Mouse (Mus musculus) hindbrain, embryonic 11.5 days (tissue): ENCODE results near the gene Hist1h4c. TPM values are rescaled to one million over a fixed set of nuclear protein-coding genes. Genes with fewer than 3 reads are reported as not detected.

ENCODE experiments used
- ATAC-seq: fragments of 200-750 bp; cut with Nextera tagmentation; 2 replicates; pipeline ENCODE4 v1.8.0; 2017; ENCODE audit warnings: mild to moderate bottlenecking, moderate TSS enrichment, moderate library complexity; ENCODE audit not compliant: low FRiP score
- DNase-seq: peaks from one replicate; pipeline ENCODE4 v3.0.0-alpha.2; 2015; ENCODE audit warnings: low spot score
- H3K27ac ChIP-seq: fragments of 300-500 bp; sonication (generic); 2 replicates; pipeline ENCODE4 v1.5.1; 2014; ENCODE audit warnings: mild to moderate bottlenecking, low read depth, low read length
- H3K27me3 ChIP-seq: fragments of 300-500 bp; sonication (generic); 2 replicates; pipeline ENCODE4 v1.6.1; 2014; ENCODE audit warnings: mild to moderate bottlenecking, low read length, moderate library complexity, mixed read lengths; ENCODE audit not compliant: control insufficient read depth, insufficient read depth
- H3K36me3 ChIP-seq: fragments of 300-500 bp; sonication (generic); 2 replicates; pipeline ENCODE4 v1.6.1; 2014; ENCODE audit warnings: mild to moderate bottlenecking, low read length, moderate library complexity, mixed read lengths; ENCODE audit not compliant: control insufficient read depth, insufficient read depth
- H3K4me1 ChIP-seq: fragments of 300-500 bp; sonication (generic); replicated peaks from 2 replicates; pipeline ENCODE4 v1.6.1; 2014; ENCODE audit warnings: low read length, mixed read lengths; ENCODE audit not compliant: control insufficient read depth, insufficient read depth
- H3K4me2 ChIP-seq: fragments of 300-500 bp; sonication (generic); replicated peaks from 2 replicates; pipeline ENCODE4 v1.6.1; 2014; ENCODE audit warnings: mild to moderate bottlenecking, low read depth, low read length
- H3K4me3 ChIP-seq: fragments of 300-500 bp; sonication (generic); 2 replicates; pipeline ENCODE4 v1.5.1; 2014; ENCODE audit warnings: low read depth, low read length
- H3K9ac ChIP-seq: fragments of 300-500 bp; sonication (generic); 2 replicates; pipeline ENCODE4 v1.6.1; 2014; ENCODE audit warnings: low read depth, low read length
- H3K9me3 ChIP-seq: fragments of 300-500 bp; sonication (generic); 2 replicates; pipeline ENCODE4 v1.6.1; 2016; ENCODE audit warnings: low read length; ENCODE audit not compliant: control insufficient read depth
- WGBS: fragments of 180-500 bp; shearing (Covaris S2); extraction: QIAGEN DNeasy Blood & Tissue Kit; methylation state at CpG from one replicate; pipeline ENCODE4 v1.1.7; 2014; 5-methylcytosine and 5-hydroxymethylcytosine counted together
- polyA plus RNA-seq: library from polyadenylated mRNA; unstranded; fragments of >200 nt; fragmentation: Nextera tagmentation; extraction: Ambion mirVana; gene quantifications from 2 replicates; pipeline ENCODE4 v1.2.1, GENCODE M21; 2014

Hist1h4c gene
- polyA plus RNA-seq, 1 experiment from 2014 or later: 4.9 TPM

GRCm38 (mm10) chr13:23717176-23717575 is 18.9 kb upstream of the Hist1h4c start:
- no peak for ATAC-seq
- Histone ChIP-seq H3K36me3 (no peaks in the 10 kb centered on the region), H3K4me2 (no peak overlapping the region), H3K27me3 (no peaks in the 10 kb centered on the region), H3K4me1 (no peaks in the 10 kb centered on the region), H3K4me3 (no peak overlapping the region), H3K9me3 (no peaks in the 10 kb centered on the region), H3K9ac (no peak overlapping the region), H3K27ac (no peak overlapping the region)
- 46% methylated on average over 11 of the region's 11 CpGs for WGBS
- DNase-seq: no peak

GRCm38 (mm10) chr13:23716261-23717042 is 18.2 kb upstream of the Hist1h4c start:
- 88% methylated on average over 5 of the region's 5 CpGs for WGBS
- no peak overlapping the region for H3K4me2 ChIP-seq

GRCm38 (mm10) chr13:23710374-23711089 is 12.3 kb upstream of the Hist1h4c start, which contains the start of gene Hfe:
Gene Hfe (minus strand): TSS chr13:23710854.
- ATAC-seq (no peak; the same call in 1 of the 2 replicates), DNase-seq (peak; percentile 57)
- H3K9ac ChIP-seq: peak within 1 kb of the TSS; percentile 16
- 2% methylated on average over 17 of the region's 17 CpGs for WGBS
- H3K27ac ChIP-seq: no peak within 1 kb of the TSS
- peak within 1 kb of the TSS; percentile 22 for H3K4me3 ChIP-seq
- peaks cover 3% of the 10 kb centered on the region; the same call in 1 of the 2 replicates for H3K4me1 ChIP-seq
- no peaks in the 10 kb centered on the region for H3K36me3 ChIP-seq
- H3K4me2 ChIP-seq: peak within 1 kb of the TSS; percentile 57
- H3K27me3 ChIP-seq: no peaks in the 10 kb centered on the region
- H3K9me3 ChIP-seq: no peaks in the 10 kb centered on the region

More at GRCm38 (mm10) chr13:23716261-23717042, 18.2 kb upstream of the Hist1h4c start:
- no peaks in the 10 kb centered on the region for H3K9me3 ChIP-seq
- no peaks in the 10 kb centered on the region for H3K36me3 ChIP-seq
- H3K9ac ChIP-seq: no peak overlapping the region
- DNase-seq: no peak
- ATAC-seq: no peak
- H3K27me3 ChIP-seq: no peaks in the 10 kb centered on the region
- H3K27ac ChIP-seq: no peak overlapping the region
- H3K4me3 ChIP-seq: no peak overlapping the region
- no peaks in the 10 kb centered on the region for H3K4me1 ChIP-seq

GRCm38 (mm10) chr13:23709714-23710373 is 11.6 kb upstream of the Hist1h4c start:
- Histone ChIP-seq H3K36me3 (no peaks in the 10 kb centered on the region), H3K4me2 (peak overlapping the region; percentile 57), H3K9ac (peak overlapping the region; percentile 16), H3K27me3 (no peaks in the 10 kb centered on the region), H3K27ac (no peak overlapping the region), H3K4me1 (peaks cover 3% of the 10 kb centered on the region; the same call in 1 of the 2 replicates), H3K4me3 (peak overlapping the region; percentile 22), H3K9me3 (no peaks in the 10 kb centered on the region)
- WGBS: 11% methylated on average over 15 of the region's 15 CpGs
- DNase-seq: no peak
- no peak for ATAC-seq

- Histone ChIP-seq H3K4me3 (no peak overlapping the region), H3K36me3 (no peaks in the 10 kb centered on the region), H3K27ac (no peak overlapping the region), H3K4me1 (peaks cover 3% of the 10 kb centered on the region; the same call in 1 of the 2 replicates), H3K9me3 (no peaks in the 10 kb centered on the region), H3K27me3 (no peaks in the 10 kb centered on the region), H3K4me2 (no peak overlapping the region), H3K9ac (no peak overlapping the region)
- 80% methylated on average over 4 of the region's 4 CpGs for WGBS
- ATAC-seq: no peak
- no peak for DNase-seq
Observed at GRCm38 (mm10) chr13:23708654-23709053, 10.4 kb upstream of the Hist1h4c start.

GRCm38 (mm10) chr13:23708041-23708440 is 9.8 kb upstream of the Hist1h4c start:
- Histone ChIP-seq H3K36me3 (no peaks in the 10 kb centered on the region), H3K4me1 (peaks cover 3% of the 10 kb centered on the region; the same call in 1 of the 2 replicates), H3K4me3 (no peak overlapping the region), H3K27ac (no peak overlapping the region), H3K9me3 (no peaks in the 10 kb centered on the region), H3K4me2 (no peak overlapping the region), H3K27me3 (no peaks in the 10 kb centered on the region), H3K9ac (no peak overlapping the region)
- DNase-seq (no peak), ATAC-seq (no peak)
- WGBS: 88% methylated on average over 4 of the region's 4 CpGs

GRCm38 (mm10) chr13:23706771-23707170 is 8.5 kb upstream of the Hist1h4c start:
- no peak overlapping the region for H3K4me2 ChIP-seq
- no peak overlapping the region for H3K27ac ChIP-seq
- H3K4me1 ChIP-seq: peaks cover 3% of the 10 kb centered on the region; the same call in 1 of the 2 replicates
- no peaks in the 10 kb centered on the region for H3K27me3 ChIP-seq
- H3K9me3 ChIP-seq: no peaks in the 10 kb centered on the region
- 92% methylated on average over 12 of the region's 12 CpGs for WGBS
- no peak overlapping the region for H3K4me3 ChIP-seq
- no peak overlapping the region for H3K9ac ChIP-seq
- DNase-seq (no peak), ATAC-seq (no peak)
- no peaks in the 10 kb centered on the region for H3K36me3 ChIP-seq

GRCm38 (mm10) chr13:23705751-23706356 is 7.6 kb upstream of the Hist1h4c start:
- WGBS: 97% methylated on average over 7 of the region's 7 CpGs

More at GRCm38 (mm10) chr13:23705751-23706356, 7.6 kb upstream of the Hist1h4c start:
- Histone ChIP-seq H3K9me3 (no peaks in the 10 kb centered on the region), H3K27ac (no peak overlapping the region), H3K4me3 (no peak overlapping the region), H3K9ac (no peak overlapping the region), H3K27me3 (no peaks in the 10 kb centered on the region), H3K4me2 (no peak overlapping the region), H3K4me1 (peaks cover 3% of the 10 kb centered on the region; the same call in 1 of the 2 replicates), H3K36me3 (no peaks in the 10 kb centered on the region)
- ATAC-seq (no peak), DNase-seq (no peak)
